17 mouse cellular contexts compared by ENCODE assay signal in the genomic region with DNA sequence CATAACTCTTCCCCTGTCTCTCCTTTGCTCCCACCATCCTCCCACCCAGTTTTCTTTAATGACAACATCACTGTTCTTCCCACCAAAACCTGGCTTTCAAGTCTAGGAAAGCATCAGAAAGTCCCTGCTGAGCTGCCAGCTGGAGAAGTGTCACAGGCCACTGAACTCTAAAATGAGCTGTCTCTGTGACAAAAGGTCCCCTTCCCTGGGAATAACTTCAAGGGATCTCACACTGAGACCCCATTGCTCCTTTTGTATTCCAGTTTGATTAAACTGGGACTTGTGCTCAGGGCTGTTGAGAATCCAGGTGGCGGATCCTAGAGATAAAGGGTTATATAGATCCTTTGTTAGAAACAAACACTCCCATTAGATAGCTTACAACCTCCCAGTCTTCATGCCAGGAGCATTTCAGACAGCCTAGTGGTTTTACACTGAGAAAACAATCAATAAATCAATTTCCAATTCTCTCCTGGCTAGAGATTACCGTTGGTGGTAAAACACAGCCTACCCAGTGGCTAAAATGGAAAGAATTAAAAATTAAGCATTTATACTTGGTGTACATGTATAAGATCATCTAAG. TPM values are rescaled to one million over a fixed set of nuclear protein-coding genes. Genes with fewer than 3 reads are reported as not detected.
DNase-seq lines count a peak whose midpoint lies in the region; ATAC-seq and TF ChIP-seq lines count a peak whose summit lies in the region.
"Had no signal": no experiment of that assay in that cellular context is flagged by ENCODE, and none has a peak within 500 bp of the region (broad histone marks: within the 10 kb centered on the region; RNA-seq: fewer than 3 reads in every experiment).

No protein-coding gene starts in this region.

- no peaks in the 10 kb centered on the region for H3K36me3 ChIP-seq in forebrain, embryonic 14.5 days (ENCODE audit: control insufficient read depth, insufficient read depth, low read length)
- no peaks in the 10 kb centered on the region for H3K36me3 ChIP-seq in forebrain, embryonic 13.5 days (ENCODE audit: poor library complexity, severe bottlenecking)
- H3K36me3 ChIP-seq in midbrain, embryonic 10.5 days: no peaks in the 10 kb centered on the region
- H3K36me3 ChIP-seq in midbrain, embryonic 15.5 days (replicated peaks): no peaks in the 10 kb centered on the region
- no peaks in the 10 kb centered on the region for H3K36me3 ChIP-seq in liver, embryonic 13.5 days
- H3K36me3 ChIP-seq in small intestine, adult 2 months (ENCODE audit: control insufficient read depth, insufficient read depth, low read length): no peaks in the 10 kb centered on the region
- H3K36me3 ChIP-seq: limb, embryonic 13.5 days had no signal

- no peak for TF ChIP-seq POLR2A in small intestine, adult 2 months (IDR thresholded peaks at IDR 0.05; ENCODE audit: low read depth, low read length)

- H3K9ac ChIP-seq in forebrain, embryonic 14.5 days (ENCODE audit: low read length): no peak overlapping the region
- no peak overlapping the region for H3K9ac ChIP-seq in forebrain, embryonic 13.5 days
- no peak overlapping the region for H3K9ac ChIP-seq in midbrain, embryonic 15.5 days
- 0 out of 2 replicates have a peak overlapping the region, but pooled peaks have one; percentile 63 for H3K9ac ChIP-seq in liver, embryonic 13.5 days
- H3K9ac ChIP-seq: limb, embryonic 13.5 days had no signal

- no peaks in the 10 kb centered on the region for H3K27me3 ChIP-seq in forebrain, embryonic 14.5 days (replicated peaks; ENCODE audit: control insufficient read depth, insufficient read depth, low read length)
- H3K27me3 ChIP-seq in forebrain, embryonic 13.5 days: no peaks in the 10 kb centered on the region
- H3K27me3 ChIP-seq in midbrain, embryonic 10.5 days (ENCODE audit: low read depth, poor library complexity, severe bottlenecking): peaks cover 8% of the 10 kb centered on the region; the same call in 1 of the 2 replicates
- H3K27me3 ChIP-seq in midbrain, embryonic 15.5 days (replicated peaks): no peaks in the 10 kb centered on the region
- H3K27me3 ChIP-seq in liver, embryonic 13.5 days: no peaks in the 10 kb centered on the region
- H3K27me3 ChIP-seq in small intestine, adult 2 months (ENCODE audit: control insufficient read depth, insufficient read depth, low read length): no peaks in the 10 kb centered on the region
- H3K27me3 ChIP-seq: limb, embryonic 13.5 days had no signal

- no peak overlapping the region for H3K4me3 ChIP-seq in forebrain, embryonic 14.5 days (ENCODE audit: low read depth, low read length)
- H3K4me3 ChIP-seq in forebrain, embryonic 13.5 days: no peak overlapping the region
- no peak overlapping the region for H3K4me3 ChIP-seq in midbrain, embryonic 10.5 days
- H3K4me3 ChIP-seq in midbrain, embryonic 15.5 days: no peak overlapping the region
- H3K4me3 ChIP-seq in liver, embryonic 13.5 days (replicated peaks): no peak overlapping the region
- no peak overlapping the region for H3K4me3 ChIP-seq in small intestine, adult 2 months (ENCODE audit: low read depth, low read length)

- peaks cover 4% of the 10 kb centered on the region for H3K4me1 ChIP-seq in forebrain, embryonic 14.5 days (ENCODE audit: control insufficient read depth, insufficient read depth, low read length)
- peaks cover 15% of the 10 kb centered on the region for H3K4me1 ChIP-seq in forebrain, embryonic 13.5 days
- H3K4me1 ChIP-seq in midbrain, embryonic 10.5 days: peaks cover 31% of the 10 kb centered on the region
- H3K4me1 ChIP-seq in midbrain, embryonic 15.5 days: 0 out of 2 replicates have a peak, but pooled peaks cover 8% of the 10 kb centered on the region
- peaks cover 52% of the 10 kb centered on the region for H3K4me1 ChIP-seq in liver, embryonic 13.5 days (replicated peaks)
- H3K4me1 ChIP-seq in small intestine, adult 2 months (ENCODE audit: control insufficient read depth, insufficient read depth, insufficient read length, low read length): peaks cover 5% of the 10 kb centered on the region; the same call in 1 of the 2 replicates

- TF ChIP-seq CTCF in small intestine, adult 2 months (IDR thresholded peaks at IDR 0.05; ENCODE audit: extremely low read depth, insufficient read length, insufficient replicate concordance, low read depth, low read length): no peak

- no peak overlapping the region for H3K27ac ChIP-seq in forebrain, embryonic 14.5 days (ENCODE audit: low read depth, low read length)
- no peak overlapping the region for H3K27ac ChIP-seq in forebrain, embryonic 13.5 days
- H3K27ac ChIP-seq in midbrain, embryonic 10.5 days (replicated peaks): peak overlapping the region; percentile 71
- H3K27ac ChIP-seq in midbrain, embryonic 15.5 days: no peak overlapping the region
- peak overlapping the region; percentile 45; the same call in 1 of the 2 replicates for H3K27ac ChIP-seq in liver, embryonic 13.5 days
- H3K27ac ChIP-seq in small intestine, adult 2 months (ENCODE audit: insufficient read depth, low read depth, low read length): 0 out of 2 replicates have a peak overlapping the region, but pooled peaks have one; percentile 0
- H3K27ac ChIP-seq: macrophage had no signal

- peak; percentile 18; the same call in 1 of the 2 replicates for ATAC-seq in forebrain, embryonic 14.5 days
- ATAC-seq in forebrain, embryonic 13.5 days: no peak
- ATAC-seq in midbrain, embryonic 15.5 days (replicated peaks): no peak; the same call in 1 of the 2 replicates
- ATAC-seq in liver, embryonic 13.5 days (ENCODE audit: low read depth): no peak

- DNase-seq in forebrain, embryonic 14.5 days (ENCODE audit: low spot score): peak; percentile 33
- peak; percentile 61 for DNase-seq in midbrain, embryonic 10.5 days (ENCODE audit: low spot score)
- no peak for DNase-seq in liver, embryonic 13.5 days
- DNase-seq in adrenal gland, postnatal 14 days: no peak
- DNase-seq in adrenal gland, postnatal 25 days: no peak
- DNase-seq: cerebellum, adult 9-10 months; gastrocnemius, postnatal 10 days; heart, postnatal 4 days; layer of hippocampus, adult 9-11 months had no signal

- H3K4me2 ChIP-seq in forebrain, embryonic 14.5 days (ENCODE audit: low read length): no peak overlapping the region
- H3K4me2 ChIP-seq in forebrain, embryonic 13.5 days: no peak overlapping the region
- no peak overlapping the region for H3K4me2 ChIP-seq in midbrain, embryonic 15.5 days
- H3K4me2 ChIP-seq in liver, embryonic 13.5 days: peak overlapping the region; percentile 57; the same call in 1 of the 2 replicates

- WGBS in forebrain, embryonic 14.5 days: 9% methylated on average over 2 of the region's 2 CpGs
- WGBS in forebrain, embryonic 13.5 days: 15% methylated on average over 2 of the region's 2 CpGs
- 19% methylated on average over 2 of the region's 2 CpGs for WGBS in midbrain, embryonic 10.5 days
- 29% methylated on average over 2 of the region's 2 CpGs for WGBS in midbrain, embryonic 15.5 days
- WGBS in liver, embryonic 13.5 days (ENCODE audit: insufficient replicate concordance): 76% methylated on average over 2 of the region's 2 CpGs
- WGBS in small intestine, adult 2 months: 31% methylated on average over 2 of the region's 2 CpGs

- H3K9me3 ChIP-seq in forebrain, embryonic 14.5 days (replicated peaks; ENCODE audit: control insufficient read depth, low read length): no peaks in the 10 kb centered on the region
- no peaks in the 10 kb centered on the region for H3K9me3 ChIP-seq in forebrain, embryonic 13.5 days (replicated peaks)
- H3K9me3 ChIP-seq in midbrain, embryonic 10.5 days (replicated peaks): no peaks in the 10 kb centered on the region
- H3K9me3 ChIP-seq in midbrain, embryonic 15.5 days: no peaks in the 10 kb centered on the region
- no peaks in the 10 kb centered on the region for H3K9me3 ChIP-seq in liver, embryonic 13.5 days (replicated peaks)
- H3K9me3 ChIP-seq: limb, embryonic 13.5 days had no signal

RNA-seq across cellular contexts. Expression of a gene that starts 3.7 kb away (rescaled TPM):
- not detected in 2 replicates for polyA plus RNA-seq in forebrain, embryonic 14.5 days (2014; fragmentation: Nextera tagmentation; extraction: Ambion mirVana)
- polyA plus RNA-seq in forebrain, embryonic 13.5 days (2015; fragmentation: Nextera tagmentation; extraction: Ambion mirVana): 0.14 and 0.25 TPM in 2 replicates
- polyA plus RNA-seq in midbrain, embryonic 10.5 days (2016; fragmentation: Nextera tagmentation; extraction: Ambion mirVana): 0.09 and 0.23 TPM in 2 replicates
- polyA plus RNA-seq in midbrain, embryonic 15.5 days (2015; fragmentation: Nextera tagmentation; extraction: Ambion mirVana): not detected in 2 replicates
- 2.7 and 2.8 TPM in 2 replicates for polyA plus RNA-seq in liver, embryonic 13.5 days (2015; fragmentation: Nextera tagmentation; extraction: Ambion mirVana)
- polyA plus RNA-seq in small intestine, adult 2 months (2012; rRNA removed): 0.09 TPM in 1 of 2 replicates, not detected in the other
- total RNA-seq in adrenal gland, postnatal 14 days (2021): not detected in 2 replicates
- total RNA-seq in adrenal gland, postnatal 25 days (2021): not detected in 2 replicates
- total RNA-seq: adrenal gland, postnatal 4 days had no signal
- polyA plus RNA-seq: macrophage; thymus, postnatal 0 days had no signal

RNA-seq across cellular contexts. Expression of a gene that starts 13.6 kb away (rescaled TPM):
- not detected in 2 replicates for polyA plus RNA-seq in forebrain, embryonic 14.5 days (2014; fragmentation: Nextera tagmentation; extraction: Ambion mirVana)
- polyA plus RNA-seq in forebrain, embryonic 13.5 days (2015; fragmentation: Nextera tagmentation; extraction: Ambion mirVana): not detected in 2 replicates
- polyA plus RNA-seq in midbrain, embryonic 10.5 days (2016; fragmentation: Nextera tagmentation; extraction: Ambion mirVana): 0.22 and 0.23 TPM in 2 replicates
- polyA plus RNA-seq in midbrain, embryonic 15.5 days (2015; fragmentation: Nextera tagmentation; extraction: Ambion mirVana): not detected in 2 replicates
- polyA plus RNA-seq in liver, embryonic 13.5 days (2015; fragmentation: Nextera tagmentation; extraction: Ambion mirVana): 1.2 and 1.6 TPM in 2 replicates
- 0.16 TPM in 1 of 2 replicates, not detected in the other for polyA plus RNA-seq in small intestine, adult 2 months (2012; rRNA removed)
- not detected in 2 replicates for total RNA-seq in adrenal gland, postnatal 14 days (2021)
- total RNA-seq in adrenal gland, postnatal 25 days (2021): not detected in 2 replicates
- total RNA-seq: gastrocnemius, postnatal 10 days had no signal
- polyA plus RNA-seq: limb, embryonic 13.5 days; macrophage; thymus, postnatal 0 days had no signal

RNA-seq across cellular contexts. Expression of a gene that starts 19.7 kb away (rescaled TPM):
- polyA plus RNA-seq in forebrain, embryonic 14.5 days (2014; fragmentation: Nextera tagmentation; extraction: Ambion mirVana): not detected in 2 replicates
- polyA plus RNA-seq in forebrain, embryonic 13.5 days (2015; fragmentation: Nextera tagmentation; extraction: Ambion mirVana): not detected in 2 replicates
- not detected in 2 replicates for polyA plus RNA-seq in midbrain, embryonic 10.5 days (2016; fragmentation: Nextera tagmentation; extraction: Ambion mirVana)
- polyA plus RNA-seq in midbrain, embryonic 15.5 days (2015; fragmentation: Nextera tagmentation; extraction: Ambion mirVana): not detected in 2 replicates
- polyA plus RNA-seq in liver, embryonic 13.5 days (2015; fragmentation: Nextera tagmentation; extraction: Ambion mirVana): 0.68 and 1.1 TPM in 2 replicates
- polyA plus RNA-seq in small intestine, adult 2 months (2012; rRNA removed): 0.27 and 0.42 TPM in 2 replicates
- not detected in 2 replicates for total RNA-seq in adrenal gland, postnatal 14 days (2021)
- not detected in 2 replicates for total RNA-seq in adrenal gland, postnatal 25 days (2021)
- total RNA-seq: adrenal gland, postnatal 4 days; gastrocnemius, postnatal 10 days; heart, postnatal 4 days had no signal
- polyA plus RNA-seq: limb, embryonic 13.5 days; macrophage; thymus, postnatal 0 days had no signal

RNA-seq across cellular contexts. Expression of a gene that starts 25.3 kb away (rescaled TPM):
- polyA plus RNA-seq in forebrain, embryonic 14.5 days (2014; fragmentation: Nextera tagmentation; extraction: Ambion mirVana): not detected in 2 replicates
- not detected in 2 replicates for polyA plus RNA-seq in forebrain, embryonic 13.5 days (2015; fragmentation: Nextera tagmentation; extraction: Ambion mirVana)
- not detected in 2 replicates for polyA plus RNA-seq in midbrain, embryonic 10.5 days (2016; fragmentation: Nextera tagmentation; extraction: Ambion mirVana)
- not detected in 2 replicates for polyA plus RNA-seq in midbrain, embryonic 15.5 days (2015; fragmentation: Nextera tagmentation; extraction: Ambion mirVana)
- polyA plus RNA-seq in liver, embryonic 13.5 days (2015; fragmentation: Nextera tagmentation; extraction: Ambion mirVana): 0.31 and 0.66 TPM in 2 replicates
- 1.3 TPM in 1 of 2 replicates, not detected in the other for polyA plus RNA-seq in small intestine, adult 2 months (2012; rRNA removed)
- not detected in 2 replicates for total RNA-seq in adrenal gland, postnatal 14 days (2021)
- total RNA-seq in adrenal gland, postnatal 25 days (2021): not detected in 2 replicates
- total RNA-seq: adrenal gland, postnatal 4 days; gastrocnemius, postnatal 10 days; heart, postnatal 4 days had no signal
- polyA plus RNA-seq: limb, embryonic 13.5 days; macrophage; spleen, adult 2 months; thymus, postnatal 0 days had no signal

RNA-seq across cellular contexts. Expression of a gene that starts 31.3 kb away (rescaled TPM):
- polyA plus RNA-seq in forebrain, embryonic 14.5 days (2014; fragmentation: Nextera tagmentation; extraction: Ambion mirVana): not detected in 2 replicates
- not detected in 2 replicates for polyA plus RNA-seq in forebrain, embryonic 13.5 days (2015; fragmentation: Nextera tagmentation; extraction: Ambion mirVana)
- polyA plus RNA-seq in midbrain, embryonic 10.5 days (2016; fragmentation: Nextera tagmentation; extraction: Ambion mirVana): 0.15 TPM in 1 of 2 replicates, not detected in the other
- polyA plus RNA-seq in midbrain, embryonic 15.5 days (2015; fragmentation: Nextera tagmentation; extraction: Ambion mirVana): not detected in 2 replicates
- polyA plus RNA-seq in liver, embryonic 13.5 days (2015; fragmentation: Nextera tagmentation; extraction: Ambion mirVana): 0.36 and 0.63 TPM in 2 replicates
- 0.13 TPM in 1 of 2 replicates, not detected in the other for polyA plus RNA-seq in small intestine, adult 2 months (2012; rRNA removed)
- not detected in 2 replicates for total RNA-seq in adrenal gland, postnatal 14 days (2021)
- not detected in 2 replicates for total RNA-seq in adrenal gland, postnatal 25 days (2021)
- total RNA-seq: adrenal gland, postnatal 4 days; gastrocnemius, postnatal 10 days; heart, postnatal 4 days had no signal
- polyA plus RNA-seq: limb, embryonic 13.5 days; macrophage; thymus, postnatal 0 days had no signal

Comparison
In these comparisons a context has a peak if more than half of its experiments do, and no peak if none do; other contexts are left out.
1. H3K27ac ChIP-seq: peak in midbrain, embryonic 10.5 days (single experiment), liver, embryonic 13.5 days (single experiment) and small intestine, adult 2 months (single experiment); none in forebrain, embryonic 14.5 days (single experiment), forebrain, embryonic 13.5 days (single experiment) and midbrain, embryonic 15.5 days (single experiment).
2. DNase-seq: peak in forebrain, embryonic 14.5 days (single experiment) and midbrain, embryonic 10.5 days (single experiment); none in liver, embryonic 13.5 days (single experiment), adrenal gland, postnatal 14 days (single experiment) and adrenal gland, postnatal 25 days (single experiment).